Mouse (Mus musculus): Measurements from ENCODE around the gene Anxa5. TPM values are rescaled to one million over a fixed set of nuclear protein-coding genes. Genes with fewer than 3 reads are reported as not detected.

Gene Anxa5
- polyA plus RNA-seq, 1 experiment from 2014 or later = 129 TPM

- no peaks in the 10 kb centered on the region for H3K9me3 ChIP-seq (replicated peaks; ENCODE audit: control insufficient read depth, low read length)
- H3K36me3 ChIP-seq (replicated peaks; ENCODE audit: control insufficient read depth, insufficient read depth, low read depth, low read length) = no peaks in the 10 kb centered on the region
- ATAC-seq (replicated peaks; ENCODE audit: insufficient number of reproducible peaks, low FRiP score, low TSS enrichment, low read depth) = no peak
- 35% methylated on average over 6 of the region's 6 CpGs for WGBS
- no peak overlapping the region for H3K9ac ChIP-seq (replicated peaks; ENCODE audit: low read length)
- no peak for DNase-seq (ENCODE audit: low spot score)
- H3K4me2 ChIP-seq (ENCODE audit: low read depth, low read length) = no peak overlapping the region
- H3K27me3 ChIP-seq (ENCODE audit: control insufficient read depth, insufficient read depth, low read length) = no peaks in the 10 kb centered on the region
- peaks cover 3% of the 10 kb centered on the region for H3K4me1 ChIP-seq (ENCODE audit: control insufficient read depth, insufficient read depth, low read length)
- no peak overlapping the region for H3K4me3 ChIP-seq (ENCODE audit: low read depth, low read length)
- H3K27ac ChIP-seq (replicated peaks; ENCODE audit: low read depth, low read length) = no peak overlapping the region
Observed at GRCm38 (mm10) chr3:36486176-36486575, 10.5 kb upstream of the Anxa5 start.

- no peaks in the 10 kb centered on the region for H3K27me3 ChIP-seq (ENCODE audit: control insufficient read depth, insufficient read depth, low read length)
- no peaks in the 10 kb centered on the region for H3K36me3 ChIP-seq (replicated peaks; ENCODE audit: control insufficient read depth, insufficient read depth, low read depth, low read length)
- H3K4me2 ChIP-seq (ENCODE audit: low read depth, low read length) = no peak overlapping the region
- DNase-seq (ENCODE audit: low spot score) (no peak), ATAC-seq (replicated peaks; ENCODE audit: insufficient number of reproducible peaks, low FRiP score, low TSS enrichment, low read depth) (no peak)
- H3K27ac ChIP-seq (replicated peaks; ENCODE audit: low read depth, low read length) = no peak overlapping the region
- H3K4me3 ChIP-seq (ENCODE audit: low read depth, low read length) = no peak overlapping the region
- H3K9ac ChIP-seq (replicated peaks; ENCODE audit: low read length) = no peak overlapping the region
- no peaks in the 10 kb centered on the region for H3K9me3 ChIP-seq (replicated peaks; ENCODE audit: control insufficient read depth, low read length)
- 93% methylated on average over 4 of the region's 4 CpGs for WGBS
- H3K4me1 ChIP-seq (ENCODE audit: control insufficient read depth, insufficient read depth, low read length) = peaks cover 3% of the 10 kb centered on the region
Observed at GRCm38 (mm10) chr3:36484292-36484691, 8.6 kb upstream of the Anxa5 start.

- Histone ChIP-seq H3K9me3 (replicated peaks; ENCODE audit: control insufficient read depth, low read length) (no peaks in the 10 kb centered on the region), H3K4me1 (ENCODE audit: control insufficient read depth, insufficient read depth, low read length) (peaks cover 3% of the 10 kb centered on the region), H3K4me3 (ENCODE audit: low read depth, low read length) (no peak overlapping the region), H3K27ac (replicated peaks; ENCODE audit: low read depth, low read length) (no peak overlapping the region), H3K9ac (replicated peaks; ENCODE audit: low read length) (no peak overlapping the region), H3K4me2 (ENCODE audit: low read depth, low read length) (no peak overlapping the region), H3K36me3 (replicated peaks; ENCODE audit: control insufficient read depth, insufficient read depth, low read depth, low read length) (no peaks in the 10 kb centered on the region), H3K27me3 (ENCODE audit: control insufficient read depth, insufficient read depth, low read length) (no peaks in the 10 kb centered on the region)
- WGBS = 45% methylated on average over 9 of the region's 9 CpGs
- ATAC-seq (replicated peaks; ENCODE audit: insufficient number of reproducible peaks, low FRiP score, low TSS enrichment, low read depth) (no peak), DNase-seq (ENCODE audit: low spot score) (no peak)
Observed at GRCm38 (mm10) chr3:36482940-36483339, 7.2 kb upstream of the Anxa5 start.

- H3K4me1 ChIP-seq (ENCODE audit: control insufficient read depth, insufficient read depth, low read length) = peaks cover 3% of the 10 kb centered on the region
- H3K27ac ChIP-seq (replicated peaks; ENCODE audit: low read depth, low read length) = peak overlapping the region; percentile 65; the same call in 1 of the 2 replicates
- no peaks in the 10 kb centered on the region for H3K36me3 ChIP-seq (replicated peaks; ENCODE audit: control insufficient read depth, insufficient read depth, low read depth, low read length)
- no peak overlapping the region for H3K4me3 ChIP-seq (ENCODE audit: low read depth, low read length)
- no peak overlapping the region; the same call in 1 of the 2 replicates for H3K4me2 ChIP-seq (ENCODE audit: low read depth, low read length)
- H3K9ac ChIP-seq (replicated peaks; ENCODE audit: low read length) = peak overlapping the region; percentile 13; the same call in 1 of the 2 replicates
- H3K27me3 ChIP-seq (ENCODE audit: control insufficient read depth, insufficient read depth, low read length) = no peaks in the 10 kb centered on the region
- DNase-seq (ENCODE audit: low spot score) = peak; percentile 71
- peak; percentile 68 for ATAC-seq (replicated peaks; ENCODE audit: insufficient number of reproducible peaks, low FRiP score, low TSS enrichment, low read depth)
- 3% methylated on average over 11 of the region's 11 CpGs for WGBS
- no peaks in the 10 kb centered on the region for H3K9me3 ChIP-seq (replicated peaks; ENCODE audit: control insufficient read depth, low read length)
Observed at GRCm38 (mm10) chr3:36481776-36482193, 6.1 kb upstream of the Anxa5 start.

GRCm38 (mm10) chr3:36480486-36480885, 4.8 kb upstream of the Anxa5 start:
- Histone ChIP-seq H3K4me3 (ENCODE audit: low read depth, low read length) (no peak overlapping the region), H3K27me3 (ENCODE audit: control insufficient read depth, insufficient read depth, low read length) (no peaks in the 10 kb centered on the region), H3K27ac (replicated peaks; ENCODE audit: low read depth, low read length) (no peak overlapping the region), H3K9ac (replicated peaks; ENCODE audit: low read length) (no peak overlapping the region), H3K4me1 (ENCODE audit: control insufficient read depth, insufficient read depth, low read length) (peaks cover 5% of the 10 kb centered on the region), H3K4me2 (ENCODE audit: low read depth, low read length) (no peak overlapping the region), H3K36me3 (replicated peaks; ENCODE audit: control insufficient read depth, insufficient read depth, low read depth, low read length) (no peaks in the 10 kb centered on the region), H3K9me3 (replicated peaks; ENCODE audit: control insufficient read depth, low read length) (no peaks in the 10 kb centered on the region)
- ATAC-seq (replicated peaks; ENCODE audit: insufficient number of reproducible peaks, low FRiP score, low TSS enrichment, low read depth) = no peak
- WGBS = 73% methylated on average over 2 of the region's 2 CpGs
- no peak for DNase-seq (ENCODE audit: low spot score)

- no peaks in the 10 kb centered on the region for H3K27me3 ChIP-seq (ENCODE audit: control insufficient read depth, insufficient read depth, low read length)
- DNase-seq (ENCODE audit: low spot score) = no peak
- no peak overlapping the region for H3K4me2 ChIP-seq (ENCODE audit: low read depth, low read length)
- no peaks in the 10 kb centered on the region for H3K36me3 ChIP-seq (replicated peaks; ENCODE audit: control insufficient read depth, insufficient read depth, low read depth, low read length)
- no peak overlapping the region for H3K9ac ChIP-seq (replicated peaks; ENCODE audit: low read length)
- no peak for ATAC-seq (replicated peaks; ENCODE audit: insufficient number of reproducible peaks, low FRiP score, low TSS enrichment, low read depth)
- no peak overlapping the region for H3K27ac ChIP-seq (replicated peaks; ENCODE audit: low read depth, low read length)
- H3K4me3 ChIP-seq (ENCODE audit: low read depth, low read length) = no peak overlapping the region
- H3K4me1 ChIP-seq (ENCODE audit: control insufficient read depth, insufficient read depth, low read length) = peaks cover 5% of the 10 kb centered on the region
- WGBS = 81% methylated on average over 8 of the region's 8 CpGs
- H3K9me3 ChIP-seq (replicated peaks; ENCODE audit: control insufficient read depth, low read length) = no peaks in the 10 kb centered on the region
Observed at GRCm38 (mm10) chr3:36478776-36479175, 3.1 kb upstream of the Anxa5 start.

GRCm38 (mm10) chr3:36476261-36477155, 814 bp upstream of the Anxa5 start:
- DNase-seq (ENCODE audit: low spot score) = peak; percentile 19
- no peaks in the 10 kb centered on the region for H3K9me3 ChIP-seq (replicated peaks; ENCODE audit: control insufficient read depth, low read length)
- 33% methylated on average over 20 of the region's 20 CpGs for WGBS

GRCm38 (mm10) chr3:36474938-36475483, 683 bp downstream of the Anxa5 start:
- ATAC-seq (replicated peaks; ENCODE audit: insufficient number of reproducible peaks, low FRiP score, low TSS enrichment, low read depth) = peak; percentile 57; the same call in 1 of the 2 replicates
- peak; percentile 23 for DNase-seq (ENCODE audit: low spot score)
- Histone ChIP-seq H3K4me3 (ENCODE audit: low read depth, low read length) (peak overlapping the region; percentile 67), H3K9ac (replicated peaks; ENCODE audit: low read length) (peak overlapping the region; percentile 65), H3K9me3 (replicated peaks; ENCODE audit: control insufficient read depth, low read length) (no peaks in the 10 kb centered on the region), H3K36me3 (replicated peaks; ENCODE audit: control insufficient read depth, insufficient read depth, low read depth, low read length) (no peaks in the 10 kb centered on the region), H3K4me1 (ENCODE audit: control insufficient read depth, insufficient read depth, low read length) (peaks cover 2% of the 10 kb centered on the region; the same call in 1 of the 2 replicates), H3K27me3 (ENCODE audit: control insufficient read depth, insufficient read depth, low read length) (no peaks in the 10 kb centered on the region), H3K27ac (replicated peaks; ENCODE audit: low read depth, low read length) (no peak overlapping the region; the same call in 1 of the 2 replicates), H3K4me2 (ENCODE audit: low read depth, low read length) (peak overlapping the region; percentile 81)
- WGBS = 2% methylated on average over 24 of the region's 24 CpGs

More at GRCm38 (mm10) chr3:36476261-36477155, 814 bp upstream of the Anxa5 start:
- Histone ChIP-seq H3K4me1 (ENCODE audit: control insufficient read depth, insufficient read depth, low read length) (peaks cover 2% of the 10 kb centered on the region; the same call in 1 of the 2 replicates), H3K4me3 (ENCODE audit: low read depth, low read length) (peak overlapping the region; percentile 67), H3K4me2 (ENCODE audit: low read depth, low read length) (peak overlapping the region; percentile 81), H3K9ac (replicated peaks; ENCODE audit: low read length) (peak overlapping the region; percentile 58), H3K27ac (replicated peaks; ENCODE audit: low read depth, low read length) (no peak overlapping the region), H3K36me3 (replicated peaks; ENCODE audit: control insufficient read depth, insufficient read depth, low read depth, low read length) (no peaks in the 10 kb centered on the region), H3K27me3 (ENCODE audit: control insufficient read depth, insufficient read depth, low read length) (no peaks in the 10 kb centered on the region)
- no peak for ATAC-seq (replicated peaks; ENCODE audit: insufficient number of reproducible peaks, low FRiP score, low TSS enrichment, low read depth)

Measured in embryonic facial prominence, embryonic 11.5 days (tissue).